Mouse (Mus musculus) midbrain, embryonic 14.5 days (tissue): Measurements from ENCODE around the gene Scgn. TPM values are rescaled to one million over a fixed set of nuclear protein-coding genes. Genes with fewer than 3 reads are reported as not detected.

ENCODE experiments used
- ATAC-seq: fragments of 200-750 bp; cut with Nextera tagmentation; 2 replicates; pipeline ENCODE4 v1.8.0; 2017; ENCODE audit warnings: moderate number of reproducible peaks, moderate library complexity; ENCODE audit not compliant: low FRiP score, low TSS enrichment
- DNase-seq: peaks from one replicate; pipeline ENCODE4 v3.0.0-alpha.2; 2015
- H3K27ac ChIP-seq: fragments of 300-500 bp; sonication (generic); replicated peaks from 2 replicates; pipeline ENCODE4 v1.5.1; 2014; ENCODE audit warnings: mild to moderate bottlenecking, low read depth, low read length, moderate library complexity
- H3K27me3 ChIP-seq: fragments of 300-500 bp; sonication (generic); 2 replicates; pipeline ENCODE4 v1.6.1; 2014; ENCODE audit warnings: low read length, control low read depth, mixed read lengths; ENCODE audit not compliant: control insufficient read depth, insufficient read depth
- H3K36me3 ChIP-seq: fragments of 300-500 bp; sonication (generic); 2 replicates; pipeline ENCODE4 v1.6.1; 2014; ENCODE audit warnings: low read length, control low read depth; ENCODE audit not compliant: control insufficient read depth, insufficient read depth
- H3K4me1 ChIP-seq: fragments of 300-500 bp; sonication (generic); 2 replicates; pipeline ENCODE4 v1.6.1; 2014; ENCODE audit warnings: mild to moderate bottlenecking, antibody characterized with exemption, low read length, control low read depth; ENCODE audit not compliant: control insufficient read depth, insufficient read depth
- H3K4me2 ChIP-seq: fragments of 300-500 bp; sonication (generic); 2 replicates; pipeline ENCODE4 v1.6.1; 2014; ENCODE audit warnings: mild to moderate bottlenecking, low read length, moderate library complexity
- H3K4me3 ChIP-seq: fragments of 300-500 bp; sonication (generic); replicated peaks from 2 replicates; pipeline ENCODE4 v1.5.1; 2014; ENCODE audit warnings: low read depth, low read length
- H3K9ac ChIP-seq: fragments of 300-500 bp; sonication (generic); replicated peaks from 2 replicates; pipeline ENCODE4 v1.6.1; 2014; ENCODE audit warnings: mild to moderate bottlenecking, low read length, moderate library complexity
- H3K9me3 ChIP-seq: fragments of 300-500 bp; sonication (generic); 2 replicates; pipeline ENCODE4 v1.6.1; 2016; ENCODE audit warnings: low read length, control low read depth, mixed read lengths; ENCODE audit not compliant: control insufficient read depth
- WGBS: fragments of 180-500 bp; shearing (Covaris S2); extraction: QIAGEN DNeasy Blood & Tissue Kit; methylation state at CpG from one replicate; pipeline ENCODE4 v1.1.7; 2014; 5-methylcytosine and 5-hydroxymethylcytosine counted together
- polyA plus RNA-seq: library from polyadenylated mRNA; unstranded; fragments of >200 nt; fragmentation: Nextera tagmentation; extraction: Ambion mirVana; gene quantifications from 2 replicates; pipeline ENCODE4 v1.2.1, GENCODE M21; 2014

Scgn gene
- 1.9 and 2.7 TPM in 2 replicates for polyA plus RNA-seq

GRCm38 (mm10) chr13:23990928-23991327, at the start of gene Scgn:
Gene Scgn, minus strand, starts transcription at chr13:23991214.
- Histone ChIP-seq H3K27me3 (peaks cover 18% of the 10 kb centered on the region; the same call in 1 of the 2 replicates), H3K9ac (peak within 1 kb of the TSS; percentile 42; the same call in 1 of the 2 replicates), H3K4me3 (peak within 1 kb of the TSS; percentile 26), H3K9me3 (no peaks in the 10 kb centered on the region), H3K27ac (no peak within 1 kb of the TSS), H3K4me1 (peaks cover 10% of the 10 kb centered on the region; the same call in 1 of the 2 replicates), H3K36me3 (no peaks in the 10 kb centered on the region), H3K4me2 (peak within 1 kb of the TSS; percentile 72)
- 0 out of 2 replicates have a peak, but pooled peaks have one; percentile 27 for ATAC-seq
- DNase-seq = peak; percentile 78
- under 1% methylated on average over 20 of the region's 20 CpGs for WGBS

GRCm38 (mm10) chr13:24040221-24040620, 49.2 kb upstream of the Scgn start:
- DNase-seq (peak; percentile 58), ATAC-seq (no peak)
- H3K9me3 ChIP-seq = no peaks in the 10 kb centered on the region
- 50% methylated on average over 7 of the region's 7 CpGs for WGBS
- H3K36me3 ChIP-seq = 0 out of 2 replicates have a peak, but pooled peaks cover 4% of the 10 kb centered on the region
- H3K27me3 ChIP-seq = no peaks in the 10 kb centered on the region
- no peak overlapping the region for H3K4me3 ChIP-seq
- H3K4me1 ChIP-seq = no peaks in the 10 kb centered on the region
- H3K4me2 ChIP-seq = no peak overlapping the region
- H3K27ac ChIP-seq = no peak overlapping the region
- no peak overlapping the region for H3K9ac ChIP-seq

GRCm38 (mm10) chr13:24037502-24037901, 46.5 kb upstream of the Scgn start:
- Histone ChIP-seq H3K4me3 (no peak overlapping the region), H3K27me3 (no peaks in the 10 kb centered on the region), H3K36me3 (0 out of 2 replicates have a peak, but pooled peaks cover 4% of the 10 kb centered on the region), H3K27ac (no peak overlapping the region), H3K9me3 (no peaks in the 10 kb centered on the region), H3K4me1 (no peaks in the 10 kb centered on the region), H3K4me2 (no peak overlapping the region), H3K9ac (no peak overlapping the region)
- no peak for ATAC-seq
- peak; percentile 15 for DNase-seq
- 90% methylated on average over 3 of the region's 3 CpGs for WGBS

- Histone ChIP-seq H3K9ac (no peak overlapping the region), H3K27me3 (no peaks in the 10 kb centered on the region), H3K4me2 (no peak overlapping the region), H3K4me3 (no peak overlapping the region), H3K36me3 (0 out of 2 replicates have a peak, but pooled peaks cover 2% of the 10 kb centered on the region), H3K9me3 (no peaks in the 10 kb centered on the region), H3K27ac (no peak overlapping the region), H3K4me1 (no peaks in the 10 kb centered on the region)
- no peak for DNase-seq
- ATAC-seq = no peak
- WGBS = 64% methylated on average over 18 of the region's 18 CpGs
Observed at GRCm38 (mm10) chr13:24036150-24036549, 45.1 kb upstream of the Scgn start.

GRCm38 (mm10) chr13:24027191-24028170, 36.5 kb upstream of the Scgn start:
- Histone ChIP-seq H3K9ac (no peak overlapping the region), H3K4me2 (no peak overlapping the region), H3K4me3 (no peak overlapping the region), H3K36me3 (no peaks in the 10 kb centered on the region; the same call in 1 of the 2 replicates), H3K27me3 (no peaks in the 10 kb centered on the region), H3K9me3 (no peaks in the 10 kb centered on the region), H3K27ac (no peak overlapping the region), H3K4me1 (no peaks in the 10 kb centered on the region)
- ATAC-seq (no peak), DNase-seq (peak; percentile 83)
- WGBS = 67% methylated on average over 5 of the region's 5 CpGs

- no peak for DNase-seq
- WGBS = 89% methylated on average over 4 of the region's 4 CpGs
Observed at GRCm38 (mm10) chr13:24018515-24018914, 27.5 kb upstream of the Scgn start.

GRCm38 (mm10) chr13:24005528-24005927, 14.5 kb upstream of the Scgn start:
- Histone ChIP-seq H3K4me3 (no peak overlapping the region), H3K36me3 (no peaks in the 10 kb centered on the region), H3K27me3 (no peaks in the 10 kb centered on the region), H3K4me1 (no peaks in the 10 kb centered on the region), H3K27ac (no peak overlapping the region), H3K9me3 (no peaks in the 10 kb centered on the region), H3K4me2 (no peak overlapping the region), H3K9ac (no peak overlapping the region)
- no peak for DNase-seq
- ATAC-seq = no peak
- 90% methylated on average over 2 of the region's 2 CpGs for WGBS

More at GRCm38 (mm10) chr13:24018515-24018914, 27.5 kb upstream of the Scgn start:
- H3K9me3 ChIP-seq = no peaks in the 10 kb centered on the region
- no peaks in the 10 kb centered on the region; the same call in 1 of the 2 replicates for H3K36me3 ChIP-seq
- no peak overlapping the region for H3K27ac ChIP-seq
- no peak overlapping the region for H3K9ac ChIP-seq
- H3K4me2 ChIP-seq = no peak overlapping the region
- no peaks in the 10 kb centered on the region for H3K4me1 ChIP-seq
- no peak for ATAC-seq
- H3K4me3 ChIP-seq = no peak overlapping the region
- no peaks in the 10 kb centered on the region for H3K27me3 ChIP-seq

GRCm38 (mm10) chr13:24001797-24002196, 10.8 kb upstream of the Scgn start:
- Histone ChIP-seq H3K9ac (no peak overlapping the region), H3K9me3 (no peaks in the 10 kb centered on the region), H3K4me3 (no peak overlapping the region), H3K36me3 (no peaks in the 10 kb centered on the region), H3K27ac (no peak overlapping the region), H3K4me1 (no peaks in the 10 kb centered on the region), H3K4me2 (no peak overlapping the region), H3K27me3 (no peaks in the 10 kb centered on the region)
- ATAC-seq = no peak
- 69% methylated on average over 2 of the region's 2 CpGs for WGBS
- no peak for DNase-seq
